Mouse (Mus musculus) E14TG2a.4 (cell line): ENCODE measurements around the gene Fam213b.

Experiments used
- CTCF ChIP-seq: conservative IDR thresholded peaks from 2 replicates; pipeline ENCODE4 v1.5.1; 2014; ENCODE audit warnings: low read length
- POU5F1 ChIP-seq: IDR thresholded peaks from 2 replicates; pipeline ENCODE4 v1.6.1; 2014; ENCODE audit warnings: low read length, borderline replicate concordance

- no peak for TF ChIP-seq CTCF
- no peak for TF ChIP-seq POU5F1
Measured at GRCm38 (mm10) chr4:154854676-154855345, 44.1 kb downstream of the Fam213b start.
